Mouse (Mus musculus) MEL-GATA-1-ER (cell line): ENCODE measurements at regions not wholly inside any gene's neighbourhood (a gene's known extent, or its start where the extent isn't known, plus 50 kb on each side); places are given as distances from the start of the nearest gene placed in this dataset.

ENCODE experiments used
- DNase-seq: peaks from one replicate; pipeline ENCODE4 v3.0.0-alpha.2; 2012; ENCODE audit warnings: low read depth; ENCODE audit errors: extremely low read depth

GRCm38 (mm10) chr10:98292140-98292539 is 565.6 kb upstream of the C030005K15Rik start:
- DNase-seq = no peak

DNA sequence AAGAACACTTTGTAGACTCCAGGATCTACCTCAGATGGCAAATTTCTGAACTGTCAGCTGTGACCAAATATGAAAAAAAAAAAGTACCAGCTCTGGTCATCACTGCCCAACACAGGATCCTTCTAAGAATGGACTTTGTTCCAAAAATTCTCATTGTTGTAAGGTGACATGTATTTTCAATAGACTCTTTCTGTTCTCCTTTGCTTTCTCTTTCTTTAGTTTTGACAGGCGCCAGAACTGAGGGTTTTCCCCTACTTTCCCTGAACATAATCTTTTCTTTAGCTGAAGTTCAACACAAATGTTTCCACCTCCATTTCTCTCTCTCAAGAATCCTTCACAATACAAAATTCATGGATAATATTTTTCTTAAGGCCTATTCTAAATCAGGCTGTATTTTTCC is 579.1 kb upstream of the C030005K15Rik start:
- DNase-seq = no peak

- DNase-seq = no peak
These were observed 583.1 kb upstream of the C030005K15Rik start for GRCm38 (mm10) chr10:98309667-98310066.

DNA sequence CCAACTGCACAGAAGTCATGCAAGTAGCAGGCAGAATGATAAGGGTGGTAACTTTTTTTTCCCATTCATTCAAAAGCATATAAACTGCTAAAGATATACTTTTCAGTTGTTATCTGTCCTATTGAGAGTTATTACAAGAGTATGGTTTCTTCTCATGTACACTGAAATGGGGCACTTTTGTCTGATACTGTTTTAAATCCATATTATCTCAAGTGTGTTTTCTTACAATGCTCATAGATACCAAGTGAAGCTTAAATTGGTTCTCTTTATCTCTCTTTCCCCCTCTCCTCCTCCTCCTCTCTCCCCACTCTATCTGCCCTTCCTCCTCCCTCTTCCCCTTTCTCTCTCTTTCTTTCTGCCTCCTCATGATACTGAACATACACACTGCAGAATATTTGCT is 584.8 kb upstream of the C030005K15Rik start:
- DNase-seq = no peak

- no peak for DNase-seq
These were observed 591.9 kb upstream of the C030005K15Rik start for GRCm38 (mm10) chr10:98318416-98318815.

DNA sequence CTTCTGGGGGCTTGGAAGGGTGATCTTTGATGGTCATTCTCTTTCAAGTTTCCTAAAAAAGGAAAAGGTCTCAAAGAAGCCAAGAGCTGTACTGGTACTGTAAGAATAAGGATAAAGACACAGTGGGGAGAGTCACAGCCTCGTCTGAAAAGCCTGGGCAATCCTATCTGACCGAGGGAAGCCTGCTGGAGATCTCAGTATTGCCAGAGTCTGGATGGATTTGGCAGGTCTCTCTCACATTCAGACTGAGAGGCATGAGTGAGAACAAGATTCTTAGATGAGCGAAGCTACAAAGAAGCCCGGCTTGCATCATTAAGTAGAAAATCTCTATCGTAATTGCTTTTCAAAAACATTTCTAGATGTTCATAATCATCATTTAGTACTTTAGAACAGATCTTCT is 590.4 kb upstream of the Atp2b1 start:
- no peak for DNase-seq

DNA sequence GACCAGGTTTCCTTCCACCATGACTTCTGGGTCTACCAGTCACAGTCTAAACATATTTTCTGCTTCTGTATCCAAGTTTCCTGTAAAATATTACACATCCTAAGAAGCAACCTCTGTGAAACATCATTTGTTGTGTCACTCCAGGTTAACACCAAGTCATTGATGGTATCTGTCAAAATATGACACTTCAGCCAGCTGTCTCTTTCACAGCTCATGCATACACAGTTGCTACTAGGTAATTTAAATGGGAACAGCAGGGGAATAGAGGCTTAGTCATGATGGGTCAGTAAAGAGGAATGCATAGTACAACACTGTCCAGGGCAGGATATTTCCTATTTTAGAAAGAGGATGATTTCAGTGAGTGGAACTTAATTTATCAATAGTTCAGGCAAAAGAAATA is 589.6 kb upstream of the Atp2b1 start:
- no peak for DNase-seq

DNA sequence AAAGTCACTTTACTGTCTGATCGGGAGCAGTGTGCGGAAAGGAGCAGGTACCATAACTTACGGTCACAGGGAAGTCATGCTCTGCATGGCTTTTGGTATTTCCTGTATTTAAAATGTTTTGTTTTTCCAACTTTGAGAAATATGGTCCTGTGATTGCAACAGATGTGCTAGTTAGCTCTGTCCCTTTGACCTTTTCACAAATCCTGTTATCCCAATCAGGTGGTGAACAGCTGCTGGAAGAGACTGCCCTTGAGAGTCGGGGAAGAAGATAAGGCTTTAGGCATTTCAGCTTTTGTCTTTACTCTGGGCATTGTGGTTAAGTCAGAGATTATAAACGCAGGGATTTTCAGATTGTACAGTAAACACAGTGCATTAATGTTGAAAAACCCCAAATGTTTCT is 588.5 kb upstream of the Atp2b1 start:
- DNase-seq = no peak

GRCm38 (mm10) chr10:98332682-98333081 is 581.5 kb upstream of the Atp2b1 start:
- no peak for DNase-seq

GRCm38 (mm10) chr10:98333411-98334067 is 580.7 kb upstream of the Atp2b1 start:
- no peak for DNase-seq

- DNase-seq = no peak
These were observed 570.4 kb upstream of the Atp2b1 start for GRCm38 (mm10) chr10:98343827-98344226.

DNA sequence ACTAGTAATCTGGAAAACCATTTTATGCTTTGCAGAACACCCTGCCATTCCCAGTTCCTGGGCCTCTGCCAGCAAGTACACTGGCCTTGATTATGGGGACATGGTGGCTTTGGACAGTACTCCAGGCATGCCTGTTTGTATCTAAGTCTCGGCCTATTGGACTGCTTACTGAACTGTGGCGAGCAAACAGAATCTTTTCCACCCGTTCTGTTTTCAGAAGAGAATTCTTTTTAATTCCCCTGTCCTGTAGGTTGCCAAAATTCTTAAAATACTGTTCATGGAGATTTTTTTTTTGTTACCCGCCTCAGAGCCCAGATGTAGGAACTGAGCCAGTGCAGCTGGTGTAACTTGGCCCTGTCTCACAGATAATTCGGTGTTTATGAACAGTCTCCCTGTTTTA is 564.7 kb upstream of the Atp2b1 start:
- no peak for DNase-seq

DNA sequence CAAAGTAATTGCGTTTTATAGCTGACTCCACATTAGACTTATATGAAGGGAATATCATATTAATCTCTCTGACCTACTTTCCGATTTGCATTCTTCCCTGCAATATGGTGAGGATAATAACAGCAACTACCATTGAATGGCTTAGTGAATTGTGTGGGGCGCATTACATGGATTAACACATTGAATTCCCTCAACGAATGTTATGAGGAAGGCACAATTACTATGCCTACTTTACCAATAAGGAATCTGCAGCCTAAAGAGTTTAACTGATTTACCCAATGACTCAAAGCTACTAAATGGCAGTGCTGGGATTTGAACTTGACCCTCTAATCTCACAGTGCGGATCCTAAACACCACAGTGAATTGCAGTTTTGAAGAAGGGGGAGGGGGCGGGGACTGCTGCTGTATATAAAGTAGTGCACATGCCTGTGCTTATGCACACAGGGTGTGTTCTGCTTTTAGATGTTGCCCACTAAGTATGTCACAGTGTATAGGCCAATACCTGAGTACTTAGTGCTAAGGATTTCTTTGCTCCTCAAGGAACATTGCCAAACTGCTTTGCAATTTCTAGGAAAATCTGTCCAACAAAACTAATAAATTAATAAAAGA is 563.8 kb upstream of the Atp2b1 start:
- no peak for DNase-seq

DNA sequence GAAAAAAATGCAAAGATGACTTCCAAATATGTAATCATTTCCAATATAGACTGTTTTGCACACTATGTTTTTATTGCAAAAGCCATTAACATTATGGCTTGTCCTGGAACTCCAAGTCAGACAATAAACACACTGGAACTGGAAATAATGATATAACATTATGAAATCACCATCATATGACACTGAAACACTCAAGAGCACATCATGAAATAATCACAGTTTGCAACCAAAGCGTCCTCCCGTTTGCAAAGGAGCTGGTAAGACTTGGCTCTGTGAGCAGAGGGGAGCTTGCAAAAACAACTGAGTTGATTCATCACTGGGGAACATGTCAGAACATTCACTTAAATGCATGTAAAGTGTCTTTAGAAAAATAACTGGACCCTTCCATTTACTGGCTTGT is 562.1 kb upstream of the Atp2b1 start:
- no peak for DNase-seq

GRCm38 (mm10) chr10:98354486-98354885 is 559.7 kb upstream of the Atp2b1 start:
- no peak for DNase-seq

DNA sequence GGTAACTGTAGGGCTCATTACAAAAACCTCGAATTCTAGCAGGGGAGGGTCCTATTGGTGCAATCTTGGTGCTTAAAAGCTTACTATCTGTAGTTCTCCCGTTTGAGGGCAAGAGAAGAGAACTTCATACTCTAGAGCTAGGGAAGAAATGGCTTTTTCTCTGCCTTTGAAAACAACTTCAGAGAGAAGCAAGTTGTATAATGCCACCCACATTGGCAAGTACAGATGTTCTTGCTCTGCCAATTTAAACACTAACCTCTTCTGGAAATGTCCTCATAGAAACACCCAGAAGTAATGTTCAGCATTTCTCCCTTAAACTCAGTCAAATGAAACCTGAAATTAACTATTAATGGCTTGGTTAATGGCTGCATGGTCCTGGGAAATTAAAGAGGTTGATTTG is 549.6 kb upstream of the Atp2b1 start:
- DNase-seq = no peak

DNA sequence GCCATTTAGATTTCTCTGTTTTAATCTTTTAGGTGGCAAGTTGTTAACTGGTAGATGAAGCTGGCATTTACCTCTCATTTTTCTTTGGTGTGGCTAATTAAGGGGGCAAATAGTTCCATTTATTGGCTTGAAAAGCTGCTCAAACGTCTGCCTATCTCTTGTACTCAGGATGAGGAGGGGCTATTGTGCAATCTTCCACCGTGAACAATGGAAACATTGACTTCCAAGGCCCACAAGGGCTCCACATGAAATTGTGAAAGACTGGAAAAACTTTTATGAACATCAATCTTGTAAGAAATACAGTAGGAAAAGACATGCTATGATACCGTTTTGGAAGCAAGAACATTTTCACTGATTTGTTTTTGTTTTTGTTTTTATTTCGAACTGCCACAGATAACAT is 541.6 kb upstream of the Atp2b1 start:
- DNase-seq = no peak

- DNase-seq = no peak
These were observed 540.9 kb upstream of the Atp2b1 start for GRCm38 (mm10) chr10:98373314-98373713.

GRCm38 (mm10) chr10:98374684-98375083 is 539.5 kb upstream of the Atp2b1 start:
- no peak for DNase-seq

GRCm38 (mm10) chr10:98388543-98388942 is 525.7 kb upstream of the Atp2b1 start:
- no peak for DNase-seq

DNA sequence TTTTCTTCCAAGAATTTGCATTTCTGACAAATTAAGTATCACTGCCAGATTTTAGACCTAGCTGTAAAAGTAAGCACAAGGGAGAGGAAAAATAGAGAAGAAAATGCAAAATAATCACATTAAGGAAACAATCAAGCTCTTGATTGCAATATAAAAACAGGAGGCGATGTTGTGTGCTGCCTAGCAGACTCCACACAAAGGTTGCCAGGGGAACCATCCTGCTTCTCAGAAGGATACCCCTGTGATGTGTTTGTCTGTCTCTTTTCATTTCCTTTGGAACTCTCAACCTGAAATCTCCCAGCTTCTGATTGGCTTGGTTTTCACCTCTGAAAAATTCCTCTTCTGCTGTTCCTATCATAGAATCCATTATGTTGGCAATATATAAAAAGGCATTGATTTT is 514.3 kb upstream of the Atp2b1 start:
- no peak for DNase-seq

- DNase-seq = no peak
These were observed 496.1 kb upstream of the Atp2b1 start for GRCm38 (mm10) chr10:98417807-98418743.
